Mouse (Mus musculus): ENCODE results near the gene Cd164.

The Cd164 gene

DNA sequence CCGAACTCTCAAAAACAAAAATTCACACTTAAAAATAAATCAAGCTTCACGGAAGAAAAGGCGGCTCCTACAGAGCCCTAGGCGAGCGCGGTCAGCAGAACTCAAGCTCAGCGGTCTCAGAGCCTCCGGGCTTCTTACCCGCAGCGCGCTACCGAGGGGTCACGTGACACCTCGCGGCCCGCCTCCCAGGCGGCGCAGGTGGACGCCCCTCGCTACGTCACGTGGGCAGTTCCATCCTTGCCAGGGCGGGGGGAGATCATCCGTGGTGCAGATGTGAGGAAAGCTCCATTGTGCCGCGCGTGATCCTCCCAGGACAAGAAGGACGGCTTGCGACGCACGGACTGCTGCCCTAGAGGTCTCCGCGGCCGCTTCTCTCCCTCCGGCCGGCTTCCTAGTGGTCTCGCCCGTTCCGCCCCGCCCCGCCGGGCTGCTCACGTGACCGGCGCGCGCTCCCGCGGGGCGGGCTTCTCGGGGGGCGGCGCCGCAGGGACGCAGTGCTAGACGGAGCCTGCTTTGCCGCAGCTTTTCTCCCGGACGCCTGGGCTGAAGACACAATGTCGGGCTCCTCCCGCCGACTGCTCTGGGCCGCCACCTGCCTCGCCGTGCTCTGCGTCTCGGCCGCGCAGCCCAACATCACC, at the start of gene Cd164:
TSS of gene Cd164 (plus strand) at position 434 of the 638 bp plus-strand sequence.
- DNase-seq = peak; percentile 91

DNA sequence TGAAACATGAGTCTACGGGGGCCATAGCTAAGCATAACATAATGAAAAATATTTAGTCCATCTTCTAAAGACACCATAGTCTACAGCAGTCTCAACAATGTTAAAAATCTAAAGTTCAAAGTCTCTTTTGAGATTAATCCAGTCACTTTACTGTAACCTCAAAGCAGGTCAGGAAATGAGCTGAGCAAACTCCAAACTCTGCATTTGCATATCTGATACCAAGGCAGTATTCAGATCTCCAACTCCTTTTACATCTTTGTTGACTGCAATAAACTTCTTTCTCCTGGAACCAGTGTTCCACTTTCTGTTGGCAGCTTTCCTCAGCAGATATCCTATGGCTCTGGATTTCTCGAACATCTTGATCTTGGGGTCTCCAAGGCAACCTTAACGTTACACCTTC, 48.5 kb upstream of the Cd164 start:
- no peak for DNase-seq

DNA sequence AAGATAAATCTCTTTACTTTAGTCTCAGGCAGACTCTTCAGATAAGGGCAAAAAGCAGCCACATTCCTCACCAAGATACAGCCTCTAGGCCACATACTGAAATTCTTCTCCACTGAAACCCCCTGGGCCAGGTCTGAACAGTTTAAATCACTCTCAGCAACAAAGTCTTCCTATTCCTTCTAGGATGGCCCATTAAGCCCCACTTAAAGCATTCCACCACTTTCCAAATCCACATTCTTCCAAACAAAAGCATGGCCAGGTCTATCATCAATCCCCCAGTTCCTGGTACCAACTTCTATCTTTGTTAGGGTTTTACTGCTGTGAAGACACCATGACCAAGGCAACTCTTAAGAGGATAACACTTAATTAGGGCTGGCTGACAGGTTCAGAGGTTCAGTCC, 46.7 kb upstream of the Cd164 start:
- DNase-seq = no peak

DNA sequence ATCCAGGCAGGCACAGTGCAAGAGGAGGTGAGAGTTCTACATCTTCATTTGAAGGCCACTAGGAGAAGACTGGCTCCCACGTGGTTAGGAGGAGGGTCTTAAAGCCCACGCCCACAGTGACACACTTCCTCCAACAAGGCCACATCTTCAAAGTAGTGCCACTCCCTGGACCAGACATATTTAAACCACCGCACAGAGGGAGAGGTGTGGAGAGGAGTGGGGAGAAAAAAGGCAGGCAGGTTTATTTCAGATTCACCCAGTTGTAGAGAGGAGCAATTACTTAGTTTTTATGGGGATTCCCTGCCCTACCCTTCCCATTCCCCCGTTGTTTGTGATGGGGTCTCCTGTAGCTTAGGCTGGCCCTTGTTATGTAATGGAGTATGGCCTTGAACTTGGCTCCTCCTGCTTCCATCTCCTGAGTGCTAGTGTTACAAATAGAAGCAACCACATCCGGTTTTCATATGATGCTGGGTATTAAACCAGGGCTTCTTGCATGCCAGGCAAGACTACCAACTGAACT, 46.2 kb upstream of the Cd164 start:
- no peak for DNase-seq

DNA sequence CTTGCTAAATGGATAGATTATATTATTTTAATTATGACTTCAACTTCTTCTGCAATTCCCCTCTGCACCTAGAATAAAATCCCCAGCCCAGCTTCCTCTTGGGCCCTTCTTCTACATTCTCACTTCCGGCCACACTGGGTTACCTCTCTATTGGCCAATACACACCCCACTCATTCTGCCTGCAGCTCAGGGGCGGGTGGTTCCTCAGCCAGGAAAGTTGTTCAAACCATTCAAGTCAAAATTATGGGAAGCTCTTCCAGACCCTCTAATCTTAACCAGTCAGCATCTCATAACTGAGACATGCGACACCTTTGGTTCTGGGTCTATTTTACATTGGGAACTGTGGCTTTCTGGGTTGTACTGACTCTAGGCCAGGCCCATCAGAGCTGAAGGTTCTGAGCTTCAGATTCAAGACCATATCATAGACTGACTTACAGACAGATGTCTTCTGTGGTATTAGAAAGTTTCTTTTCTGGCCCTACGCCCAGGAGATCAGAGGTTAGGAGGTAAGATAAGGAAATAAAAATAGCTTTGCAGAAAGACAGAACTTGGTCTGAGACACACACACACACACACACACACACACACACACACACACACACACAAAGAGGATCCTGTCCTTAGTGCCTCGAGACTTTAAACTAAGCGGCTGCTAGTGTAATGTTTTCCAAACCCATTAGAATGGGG, 45.3 kb upstream of the Cd164 start:
- DNase-seq = no peak

DNA sequence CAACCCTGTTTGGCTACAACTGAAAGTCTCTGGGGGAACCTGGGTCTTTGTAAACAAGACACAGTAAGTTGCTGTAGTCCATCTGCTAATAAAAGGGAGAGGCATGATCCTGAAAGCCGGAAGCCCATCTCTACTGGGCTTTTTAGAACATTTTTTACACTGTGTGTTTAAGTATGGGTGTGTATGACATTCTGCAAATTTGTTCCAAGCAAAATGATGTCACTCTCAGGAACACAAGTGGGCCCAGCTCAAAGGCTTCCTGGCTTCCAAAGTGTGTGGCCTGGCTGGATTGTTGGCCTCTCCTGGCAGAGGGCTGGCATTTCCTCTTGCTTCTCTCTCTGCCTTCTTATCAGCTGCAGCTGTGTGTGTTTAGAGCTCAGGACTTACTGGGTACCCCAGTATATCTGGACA, 44.2 kb upstream of the Cd164 start:
- DNase-seq = no peak

DNA sequence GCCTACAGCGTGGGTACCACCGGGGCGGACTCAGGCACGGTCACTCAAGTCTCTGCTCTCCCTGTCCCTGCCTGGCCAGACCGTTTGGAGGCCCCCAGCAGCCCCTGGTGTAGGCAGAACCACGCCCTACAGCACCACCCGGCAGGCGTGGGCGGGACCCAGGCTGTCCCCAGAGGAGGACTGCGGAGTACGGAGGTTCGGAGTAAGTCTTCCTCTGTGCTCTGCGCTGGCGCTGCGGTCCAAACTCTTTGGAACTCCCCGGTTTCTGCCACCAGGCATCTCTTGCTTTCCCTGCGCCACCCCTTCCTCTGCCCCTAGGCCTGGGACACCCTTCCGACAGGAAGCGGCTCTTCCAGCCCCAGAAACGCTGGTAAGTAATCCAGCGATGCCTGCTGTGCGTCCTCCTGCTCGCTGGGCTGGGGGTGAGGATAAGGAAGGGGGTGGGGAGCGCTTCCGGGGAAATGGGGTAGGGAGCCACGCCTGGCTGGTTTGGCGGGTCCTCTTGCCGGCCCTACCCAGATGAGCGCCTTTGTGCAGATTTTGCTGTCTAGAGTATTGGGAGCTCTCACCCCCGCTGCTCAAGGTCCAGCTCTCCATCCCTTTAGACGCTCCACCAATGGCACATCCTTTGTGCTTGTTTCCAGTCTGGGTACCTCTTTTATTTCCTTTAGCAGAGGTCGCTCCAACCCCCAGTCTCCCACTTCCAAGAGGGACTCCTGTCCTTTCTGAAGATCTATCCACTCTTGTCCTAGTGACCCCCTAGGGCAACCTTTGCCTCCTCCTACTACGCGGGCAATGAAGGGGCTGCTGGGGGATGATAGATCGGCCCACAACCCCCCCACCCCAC, 42.8 kb upstream of the Cd164 start, which contains the start of gene Mical1:
TSS of gene Mical1 (plus strand) at position 144 of the 847 bp plus-strand sequence.
- peak; percentile 51 for DNase-seq

DNA sequence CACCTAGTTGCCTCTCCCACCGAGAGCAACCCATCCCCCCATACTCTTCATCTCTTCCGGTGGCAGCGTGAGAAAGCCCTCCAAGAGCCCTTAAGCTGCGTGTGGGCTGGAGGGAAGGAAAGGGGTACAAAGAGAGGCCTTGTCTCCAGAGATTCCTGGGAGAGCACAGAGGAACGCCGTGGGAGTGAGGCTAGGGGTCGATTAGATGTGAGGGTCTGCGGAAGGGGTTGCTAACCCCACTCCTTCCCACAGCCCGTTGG, 42.3 kb upstream of the Cd164 start:
- no peak for DNase-seq

DNA sequence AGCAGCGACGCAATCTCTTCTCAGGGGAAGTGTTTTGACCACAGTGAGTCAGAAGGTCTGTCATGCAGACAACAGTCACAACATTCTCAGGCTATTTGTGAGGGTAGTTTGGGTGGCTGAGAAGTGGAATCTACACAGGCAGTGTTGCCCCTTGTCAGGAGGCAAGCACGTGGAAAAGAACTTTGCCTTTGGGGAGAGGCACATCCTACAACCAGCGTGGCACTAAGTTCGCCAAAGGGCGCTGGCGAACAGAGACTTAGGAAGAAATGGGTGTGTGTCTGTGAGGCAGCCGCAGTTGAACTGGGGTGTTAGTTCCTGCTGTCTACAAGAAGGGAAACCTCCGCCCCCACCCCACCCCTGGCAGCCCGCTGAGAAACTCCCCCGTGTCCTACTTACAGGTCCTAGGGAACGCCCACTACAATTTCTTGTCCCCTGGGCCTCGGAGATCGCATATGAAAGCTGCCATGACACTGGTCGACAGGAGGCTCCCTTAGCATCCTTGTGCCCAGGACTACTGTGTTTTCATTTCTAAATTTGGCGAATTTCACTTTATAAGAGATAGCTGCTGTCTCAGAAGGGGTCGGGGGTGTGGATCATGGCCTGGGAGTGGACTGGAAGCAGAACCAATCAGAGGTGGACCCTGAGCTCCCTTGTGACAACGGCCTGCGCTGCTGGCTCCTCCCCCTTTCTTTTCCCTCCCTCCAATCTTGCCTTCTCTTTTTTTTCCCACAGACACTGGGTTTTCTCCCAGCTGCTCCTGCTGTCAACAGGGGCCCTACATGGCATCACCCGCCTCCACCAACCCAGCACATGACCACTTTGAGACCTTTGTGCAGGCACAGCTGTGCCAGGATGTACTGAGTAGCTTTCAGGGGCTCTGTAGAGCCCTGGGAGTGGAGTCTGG, 41.7 kb upstream of the Cd164 start:
- peak; percentile 45 for DNase-seq

DNA sequence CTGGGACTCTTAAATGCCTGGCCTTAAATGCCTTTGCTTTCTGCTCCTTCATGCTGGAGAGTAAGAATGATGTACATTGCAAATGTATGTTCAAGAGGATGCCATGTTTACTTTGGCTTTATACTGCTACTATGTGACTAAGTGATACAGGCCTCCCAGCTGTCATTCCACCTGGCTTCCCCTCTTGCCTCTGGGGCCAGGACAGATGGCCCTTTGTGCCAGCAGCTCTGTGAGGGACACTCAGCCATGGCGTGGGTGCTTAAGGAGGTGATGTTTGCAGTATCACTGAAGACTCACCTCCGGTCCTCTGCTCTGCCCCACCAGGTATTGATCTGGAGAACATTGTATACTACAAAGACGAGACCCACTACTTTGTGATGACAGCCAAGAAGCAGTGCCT, 39.3 kb upstream of the Cd164 start:
- DNase-seq = no peak

DNA sequence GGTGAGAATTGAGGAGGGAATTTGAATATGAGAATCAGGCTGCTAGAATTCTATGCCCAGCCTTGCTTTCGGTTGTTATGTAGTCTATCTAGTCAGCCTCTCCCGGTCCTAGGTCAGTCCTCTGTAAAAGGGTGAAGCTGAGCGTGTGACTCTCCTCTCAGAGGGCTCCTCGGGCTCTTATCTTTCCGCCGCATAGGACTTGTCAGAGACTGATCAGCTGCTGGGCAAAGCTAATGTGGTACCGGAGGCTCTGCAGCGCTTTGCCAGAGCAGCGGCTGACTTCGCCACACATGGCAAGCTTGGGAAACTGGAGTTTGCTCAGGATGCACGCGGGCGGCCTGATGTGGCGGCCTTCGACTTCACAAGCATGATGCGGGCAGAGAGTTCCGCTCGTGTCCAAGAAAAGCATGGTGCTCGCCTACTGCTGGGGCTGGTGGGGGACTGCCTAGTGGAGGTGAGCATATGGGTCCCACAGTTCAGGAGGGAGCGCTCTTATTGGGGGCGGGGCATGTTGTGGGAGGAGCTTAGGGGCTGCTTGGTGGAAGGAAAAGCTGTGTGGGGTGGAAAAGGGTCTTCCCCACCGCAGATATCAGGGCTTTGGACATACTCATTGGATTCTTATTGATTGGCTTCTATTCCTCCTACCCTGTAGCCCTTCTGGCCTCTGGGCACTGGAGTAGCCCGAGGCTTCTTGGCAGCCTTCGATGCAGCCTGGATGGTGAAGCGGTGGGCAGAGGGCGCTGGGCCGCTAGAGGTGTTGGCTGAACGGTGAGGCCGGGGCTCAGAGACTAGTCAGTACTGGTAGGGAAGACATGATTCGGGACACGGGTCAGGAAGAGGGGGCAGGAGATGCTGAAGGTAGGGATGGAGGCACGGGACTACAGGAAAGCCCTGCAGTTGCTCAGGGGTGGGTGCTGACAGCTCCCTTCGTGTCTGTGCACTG, 38.0 kb upstream of the Cd164 start:
- DNase-seq = no peak

DNA sequence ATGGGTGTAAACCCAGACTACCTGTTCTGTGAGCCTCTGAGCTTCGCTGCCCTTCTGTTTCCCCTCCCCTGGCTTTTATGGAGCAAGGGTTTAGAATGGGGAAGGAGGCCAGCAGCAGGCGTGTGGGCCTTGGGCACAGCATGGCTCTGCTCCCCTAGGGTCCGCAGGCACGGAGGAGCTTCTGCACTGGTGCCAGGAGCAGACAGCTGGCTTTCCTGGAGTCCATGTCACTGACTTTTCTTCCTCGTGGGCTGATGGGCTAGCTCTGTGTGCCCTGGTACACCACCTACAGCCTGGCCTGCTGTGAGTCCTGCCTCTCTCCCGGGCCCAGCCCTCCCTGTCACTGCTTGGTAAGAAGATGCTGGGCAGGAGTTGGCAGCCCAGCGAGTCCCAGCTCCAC, 36.8 kb upstream of the Cd164 start:
- DNase-seq = no peak

DNA sequence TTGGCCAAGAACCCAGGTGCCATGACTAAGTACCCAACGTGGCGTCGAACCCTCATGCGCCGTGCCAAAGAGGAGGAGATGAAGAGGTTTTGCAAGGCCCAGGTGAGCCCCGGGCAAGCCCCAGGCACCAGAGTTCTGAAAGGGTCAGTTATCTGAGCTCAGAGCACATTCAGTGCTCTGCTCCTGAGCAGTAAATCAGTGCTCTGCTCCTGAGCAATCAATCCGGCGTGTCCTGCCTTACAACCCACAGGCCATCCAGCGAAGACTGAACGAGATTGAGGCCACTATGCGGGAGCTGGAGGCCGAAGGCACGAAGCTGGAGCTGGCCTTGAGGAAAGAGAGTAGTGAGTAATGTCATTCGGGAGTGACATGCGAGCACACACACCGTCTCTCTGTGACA, 33.4 kb upstream of the Cd164 start:
- DNase-seq = no peak

DNA sequence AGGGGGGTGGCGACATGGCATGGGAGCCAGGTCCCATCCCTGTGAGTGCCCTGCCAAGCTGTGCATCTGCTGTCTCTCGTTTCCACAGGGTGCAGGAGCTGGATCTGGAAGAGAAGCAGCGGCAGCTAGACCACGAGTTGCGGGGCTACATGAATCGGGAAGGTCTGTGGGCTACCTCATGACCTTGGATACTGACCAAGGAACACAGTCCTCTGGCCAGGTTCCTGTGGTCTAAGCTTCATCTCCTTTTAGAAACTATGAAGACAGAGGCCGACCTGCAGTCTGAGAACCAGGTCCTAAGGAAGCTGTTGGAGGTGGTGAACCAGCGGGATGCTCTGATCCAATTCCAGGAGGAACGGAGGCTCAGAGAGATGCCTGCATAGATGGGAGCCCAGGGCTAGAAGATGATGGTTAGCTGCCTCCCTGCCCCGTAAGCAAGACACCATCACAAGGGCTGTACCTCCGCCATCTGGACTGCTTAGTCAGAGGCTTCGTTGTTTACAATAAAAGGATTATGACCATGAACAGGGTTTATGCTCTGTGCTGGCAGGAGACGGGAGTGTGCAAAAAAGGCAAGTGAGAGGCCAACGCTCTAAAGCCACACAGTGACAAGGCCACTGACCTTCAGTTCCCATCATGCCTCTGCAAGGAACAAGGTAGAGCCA, 32.6 kb upstream of the Cd164 start:
- DNase-seq = no peak

DNA sequence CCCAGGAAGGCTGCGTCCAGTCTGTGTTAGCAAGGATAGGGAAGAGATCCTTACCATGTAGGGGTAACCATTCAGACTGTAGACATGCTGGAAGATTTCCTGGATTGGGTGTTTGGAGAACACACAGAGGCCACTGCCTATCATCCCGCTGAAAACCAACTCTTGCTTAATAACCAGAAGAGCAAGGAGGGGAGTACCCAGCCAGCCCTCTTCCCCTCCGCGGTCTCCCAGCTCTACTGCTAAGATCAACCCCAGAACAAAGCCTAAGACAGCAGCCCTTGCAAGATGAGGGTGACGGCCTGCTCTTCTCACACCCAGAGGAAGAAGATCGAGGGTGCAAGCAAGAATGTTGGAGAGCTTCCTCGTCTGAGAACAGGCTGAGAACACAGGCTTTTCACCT, 30.3 kb upstream of the Cd164 start:
- no peak for DNase-seq

DNA sequence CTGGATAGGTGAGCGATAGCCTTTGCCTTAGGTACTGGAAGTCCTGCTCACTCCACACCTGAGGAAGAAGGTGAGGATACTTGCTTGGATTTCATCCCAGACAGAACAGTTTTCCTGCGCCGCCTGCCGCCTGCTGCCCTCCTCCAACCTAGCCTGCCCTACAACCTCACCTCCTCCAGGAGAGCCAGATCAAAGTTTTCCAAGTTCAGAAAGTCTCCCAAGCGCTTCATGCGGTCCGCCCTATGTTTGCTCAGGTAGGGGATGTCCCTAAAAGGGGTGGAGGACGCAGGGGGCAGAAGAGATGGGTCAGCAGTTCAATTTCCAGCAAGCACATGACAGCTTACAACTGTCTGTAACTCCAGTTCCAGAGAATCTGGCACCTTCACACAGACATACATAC, 29.9 kb upstream of the Cd164 start:
- DNase-seq = no peak

DNA sequence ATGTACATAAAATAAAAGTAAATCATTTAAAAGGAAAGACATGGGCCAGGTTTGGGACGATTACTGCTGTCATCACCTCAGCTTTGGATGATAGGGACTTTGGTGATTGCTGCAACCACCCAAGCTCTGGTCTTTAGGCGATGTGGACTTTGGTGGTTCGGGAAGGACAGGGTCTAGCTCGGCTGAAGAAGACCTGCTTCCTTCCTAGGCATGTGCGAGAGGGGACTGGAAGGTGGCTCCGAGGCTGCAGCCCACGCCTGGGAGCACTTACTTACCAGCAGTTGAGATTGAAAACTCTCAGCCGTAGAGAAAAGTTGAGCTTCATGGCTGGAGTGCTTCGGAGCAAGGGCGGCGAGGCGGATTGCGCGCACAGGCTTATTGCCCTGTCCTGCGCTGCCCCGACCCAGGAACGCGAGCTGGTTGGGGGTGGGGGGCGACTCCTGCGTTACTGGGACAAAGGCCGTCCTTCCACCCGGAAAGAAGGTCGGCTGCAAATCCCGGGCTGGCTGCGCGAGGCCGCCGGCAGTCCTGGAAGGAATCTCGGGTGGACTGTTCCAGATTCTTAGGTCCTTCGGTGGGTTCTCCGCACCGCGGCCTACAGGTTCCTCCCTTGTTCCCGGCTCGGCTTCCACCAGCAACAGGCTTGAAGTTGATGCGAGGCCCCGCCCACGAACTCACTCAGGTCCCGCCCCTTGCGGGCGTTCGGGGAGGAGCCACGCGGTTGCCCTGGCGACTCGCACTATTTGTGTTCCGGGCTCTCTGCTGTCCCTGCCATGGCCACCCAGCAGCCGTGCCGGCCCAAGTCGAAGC, 29.3 kb upstream of the Cd164 start, which contains the start of the genes Smpd2 and Ppil6:
TSS of gene Smpd2 (minus strand) at position 662 of the 810 bp plus-strand sequence.
TSS of gene Ppil6 (plus strand) at position 732 of the 810 bp plus-strand sequence.
- DNase-seq = peak; percentile 92

DNA sequence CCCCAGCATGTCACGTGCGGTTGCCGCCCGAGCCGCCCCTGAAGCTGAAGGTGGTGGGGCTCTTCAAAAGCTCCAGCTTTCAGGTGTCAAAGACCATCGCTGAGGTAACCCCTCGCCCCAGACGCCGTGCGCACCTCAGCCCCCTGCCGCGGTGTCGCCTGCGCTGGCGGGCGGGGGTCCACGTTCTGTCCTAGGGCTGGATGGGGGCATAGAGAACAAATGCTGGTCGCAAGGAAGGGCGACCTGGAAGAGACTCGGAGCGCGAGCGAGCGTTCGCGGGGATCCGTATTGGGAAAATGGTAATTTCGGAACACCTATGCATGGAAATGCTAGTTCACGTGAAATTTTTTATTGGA, 28.7 kb upstream of the Cd164 start:
- no peak for DNase-seq

DNA sequence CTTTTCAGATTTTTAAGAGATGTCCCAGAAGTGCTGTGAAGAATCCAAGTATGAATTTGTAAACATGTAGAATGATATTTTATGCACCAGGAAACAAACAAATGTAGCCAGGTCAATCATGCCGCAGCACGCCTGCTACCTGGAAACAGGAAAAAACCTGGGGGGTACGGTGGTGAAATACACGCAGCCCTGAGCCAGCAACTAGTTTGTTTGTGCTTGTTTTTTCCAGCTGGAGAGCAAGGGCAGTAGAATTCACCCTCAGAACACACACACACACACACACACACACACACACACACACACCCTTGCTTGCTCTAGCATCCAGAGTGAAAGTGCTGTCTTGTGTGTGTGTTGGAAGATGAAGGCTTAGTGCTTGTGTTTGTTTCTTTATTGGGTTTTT, 28.1 kb upstream of the Cd164 start:
- DNase-seq = no peak

DNA sequence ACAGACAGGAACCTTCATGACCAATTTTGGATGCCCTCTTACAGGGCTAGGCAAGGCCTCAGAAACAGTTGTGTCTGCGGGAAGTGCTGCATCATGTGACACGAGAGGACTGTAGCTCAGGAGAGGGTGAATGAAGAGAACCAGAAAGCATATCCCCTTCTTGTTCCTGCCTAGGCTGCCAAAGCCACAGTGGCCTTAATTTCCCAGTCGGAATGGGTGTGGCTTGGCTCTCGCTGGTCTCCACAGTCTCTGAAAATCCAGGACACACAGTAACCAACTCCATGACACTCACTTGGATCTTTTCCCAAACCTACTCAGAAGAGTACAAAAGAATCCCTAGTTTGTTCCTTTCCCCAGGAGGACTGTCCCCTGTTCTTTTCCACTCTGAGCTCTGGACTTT, 18.3 kb upstream of the Cd164 start:
- no peak for DNase-seq
